Mouse (Mus musculus) cerebellum, adult 2 months (tissue): ENCODE measurements at regions not wholly inside any gene's neighbourhood (a gene's known extent, or its start where the extent isn't known, plus 50 kb on each side); places are given as distances from the start of the nearest gene placed in this dataset.

Source experiments
- DNase-seq, 2 experiments: peaks; one replicate each; pipeline ENCODE4 v3.0.0; 2021
- H3K27ac ChIP-seq: fragments of 200-500 bp; 2 replicates; pipeline ENCODE4 v1.5.1; 2012; ENCODE audit warnings: low read length, control low read depth, inconsistent platforms; ENCODE audit not compliant: insufficient read depth
- H3K27me3 ChIP-seq: fragments of 200-500 bp; 2 replicates; pipeline ENCODE4 v1.6.1; 2012; ENCODE audit warnings: inconsistent platforms, mild to moderate bottlenecking, low read length, moderate library complexity; ENCODE audit not compliant: control insufficient read depth, insufficient read depth
- H3K4me1 ChIP-seq: fragments of 200-500 bp; 2 replicates; pipeline ENCODE4 v1.6.1; 2011; ENCODE audit warnings: low read length; ENCODE audit not compliant: control insufficient read depth, insufficient read depth
- H3K4me3 ChIP-seq: fragments of 200-500 bp; replicated peaks from 2 replicates; pipeline ENCODE3; 2011; ENCODE audit warnings: mild to moderate bottlenecking, low read depth, low read length, control low read depth; ENCODE audit not compliant: insufficient read depth
- CTCF ChIP-seq: fragments of 200-500 bp; IDR thresholded peaks from 2 replicates; pipeline ENCODE4 v1.5.1; 2011; ENCODE audit warnings: low read depth, mild to moderate bottlenecking, control low read depth, low read length, moderate library complexity, borderline replicate concordance; ENCODE audit not compliant: insufficient read depth
- POLR2A ChIP-seq: fragments of 200-500 bp; IDR thresholded peaks from 2 replicates; pipeline ENCODE4 v1.6.1; 2011; ENCODE audit warnings: low read length, control low read depth, borderline replicate concordance; ENCODE audit not compliant: insufficient read depth
- WGBS: fragments of 180-500 bp; shearing (Covaris S2); methylation state at CpG from one replicate; pipeline ENCODE4 v1.1.7; 2018; 5-methylcytosine and 5-hydroxymethylcytosine counted together

- no peak for TF ChIP-seq POLR2A
- no peak for TF ChIP-seq CTCF
- Histone ChIP-seq H3K27ac (no peak overlapping the region), H3K4me3 (no peak overlapping the region), H3K27me3 (no peaks in the 10 kb centered on the region), H3K4me1 (no peaks in the 10 kb centered on the region)
- DNase-seq = no peak
- WGBS = 71% methylated on average over 4 of the region's 4 CpGs
Observed at GRCm38 (mm10) chr16:27056495-27057269, 65.2 kb upstream of the Gmnc start.

DNA sequence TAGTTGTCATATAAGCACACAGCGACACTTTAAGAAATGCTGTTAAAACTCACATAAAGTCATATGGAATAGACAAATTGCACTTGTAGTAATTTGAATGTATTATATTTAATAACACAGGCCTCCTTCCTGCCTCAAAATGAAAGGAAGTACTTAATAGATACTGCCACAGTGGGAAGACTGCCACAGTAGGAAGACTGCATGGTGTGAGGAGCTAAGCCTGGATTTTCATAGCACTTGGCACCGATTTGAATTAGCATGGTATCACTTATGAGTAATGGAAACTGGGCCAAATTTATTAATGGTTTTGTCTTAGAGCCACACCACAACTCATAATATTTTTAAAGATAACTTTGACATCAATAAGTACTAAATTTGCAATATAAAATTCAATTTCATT, 53.0 kb upstream of the Gmnc start:
- 52% methylated on average over 2 of the region's 2 CpGs for WGBS
- Histone ChIP-seq H3K4me3 (no peak overlapping the region), H3K27me3 (no peaks in the 10 kb centered on the region), H3K27ac (no peak overlapping the region), H3K4me1 (no peaks in the 10 kb centered on the region)
- TF ChIP-seq POLR2A (no peak), CTCF (no peak)
- peak in 1 of 2 experiments; percentile 27 for DNase-seq
